Comparison of ENCODE assay signal across 10 mouse cellular contexts in genomic region chr8:10223528-10224194, GRCm38 (mm10).
DNase-seq lines count a peak whose midpoint lies in the region; ATAC-seq lines count a peak whose summit lies in the region.
"Had no signal": no experiment of that assay in that cellular context is flagged by ENCODE, and none has a peak within 500 bp of the region (broad histone marks: within the 10 kb centered on the region; RNA-seq: fewer than 3 reads in every experiment).

No protein-coding gene starts in this region.

- peaks cover 7% of the 10 kb centered on the region; the same call in 1 of the 2 replicates for H3K4me1 ChIP-seq in limb, embryonic 12.5 days (replicated peaks)
- peaks cover 3% of the 10 kb centered on the region; the same call in 1 of the 2 replicates for H3K4me1 ChIP-seq in limb, embryonic 10.5 days
- H3K4me1 ChIP-seq in hindbrain, embryonic 10.5 days (replicated peaks): peaks cover 29% of the 10 kb centered on the region
- peaks cover 32% of the 10 kb centered on the region for H3K4me1 ChIP-seq in midbrain, embryonic 10.5 days
- peaks cover 15% of the 10 kb centered on the region for H3K4me1 ChIP-seq in stomach, embryonic 16.5 days (ENCODE audit: control insufficient read depth, insufficient read depth, low read length)
- H3K4me1 ChIP-seq: heart, embryonic 12.5 days; liver, embryonic 15.5 days had no signal

- ATAC-seq in limb, embryonic 12.5 days (ENCODE audit: insufficient number of reproducible peaks, insufficient read depth, low FRiP score, low TSS enrichment, low read depth): no peak
- 0 out of 2 replicates have a peak, but pooled peaks have one; percentile 28 for ATAC-seq in stomach, embryonic 16.5 days (ENCODE audit: insufficient read depth, low FRiP score)

- peak overlapping the region; percentile 50 for H3K27ac ChIP-seq in limb, embryonic 12.5 days
- no peak overlapping the region for H3K27ac ChIP-seq in limb, embryonic 10.5 days
- H3K27ac ChIP-seq in hindbrain, embryonic 10.5 days: peak overlapping the region; percentile 29; the same call in 1 of the 2 replicates
- peak overlapping the region; percentile 52 for H3K27ac ChIP-seq in midbrain, embryonic 10.5 days (replicated peaks)
- peak overlapping the region; percentile 79 for H3K27ac ChIP-seq in stomach, embryonic 16.5 days (ENCODE audit: low read length)
- H3K27ac ChIP-seq: liver, embryonic 15.5 days had no signal

- H3K4me2 ChIP-seq in limb, embryonic 12.5 days: no peak overlapping the region
- H3K4me2 ChIP-seq in stomach, embryonic 16.5 days (ENCODE audit: low read depth, low read length): no peak overlapping the region
- H3K4me2 ChIP-seq: heart, embryonic 12.5 days; liver, embryonic 15.5 days had no signal

- 46% methylated on average over 6 of the region's 6 CpGs for WGBS in limb, embryonic 12.5 days
- WGBS in limb, embryonic 10.5 days: 56% methylated on average over 6 of the region's 6 CpGs
- WGBS in hindbrain, embryonic 10.5 days: 36% methylated on average over 6 of the region's 6 CpGs
- WGBS in midbrain, embryonic 10.5 days: 46% methylated on average over 6 of the region's 6 CpGs
- 19% methylated on average over 6 of the region's 6 CpGs for WGBS in stomach, embryonic 16.5 days

- DNase-seq in limb, embryonic 10.5 days (ENCODE audit: low spot score): no peak
- no peak for DNase-seq in hindbrain, embryonic 10.5 days (ENCODE audit: low spot score)
- DNase-seq in midbrain, embryonic 10.5 days (ENCODE audit: low spot score): no peak
- no peak for DNase-seq in ovary, adult 18-20 months (ENCODE audit: low spot score)
- no peak for DNase-seq in right cerebral cortex, adult 18-20 months
- DNase-seq: kidney, adult 8-10 months had no signal

- H3K36me3 ChIP-seq in limb, embryonic 12.5 days: no peaks in the 10 kb centered on the region
- H3K36me3 ChIP-seq in limb, embryonic 10.5 days: no peaks in the 10 kb centered on the region
- H3K36me3 ChIP-seq in hindbrain, embryonic 10.5 days: no peaks in the 10 kb centered on the region
- H3K36me3 ChIP-seq in midbrain, embryonic 10.5 days: no peaks in the 10 kb centered on the region
- no peaks in the 10 kb centered on the region for H3K36me3 ChIP-seq in stomach, embryonic 16.5 days (ENCODE audit: control insufficient read depth, insufficient read depth, low read length)
- H3K36me3 ChIP-seq: heart, embryonic 12.5 days; liver, embryonic 15.5 days had no signal

- H3K9me3 ChIP-seq in limb, embryonic 12.5 days: no peaks in the 10 kb centered on the region
- no peaks in the 10 kb centered on the region for H3K9me3 ChIP-seq in limb, embryonic 10.5 days (replicated peaks)
- no peaks in the 10 kb centered on the region for H3K9me3 ChIP-seq in hindbrain, embryonic 10.5 days
- H3K9me3 ChIP-seq in midbrain, embryonic 10.5 days (replicated peaks): no peaks in the 10 kb centered on the region
- no peaks in the 10 kb centered on the region for H3K9me3 ChIP-seq in stomach, embryonic 16.5 days (replicated peaks; ENCODE audit: control insufficient read depth, low read length)
- H3K9me3 ChIP-seq: heart, embryonic 12.5 days; liver, embryonic 15.5 days had no signal

- no peaks in the 10 kb centered on the region for H3K27me3 ChIP-seq in limb, embryonic 12.5 days
- H3K27me3 ChIP-seq in limb, embryonic 10.5 days (ENCODE audit: low read depth, poor library complexity, severe bottlenecking): no peaks in the 10 kb centered on the region
- 0 out of 2 replicates have a peak, but pooled peaks cover under 1% of the 10 kb centered on the region for H3K27me3 ChIP-seq in hindbrain, embryonic 10.5 days (ENCODE audit: insufficient read depth, poor library complexity, severe bottlenecking)
- H3K27me3 ChIP-seq in midbrain, embryonic 10.5 days (ENCODE audit: low read depth, poor library complexity, severe bottlenecking): no peaks in the 10 kb centered on the region
- H3K27me3 ChIP-seq in stomach, embryonic 16.5 days (ENCODE audit: control insufficient read depth, insufficient read depth, low read length): no peaks in the 10 kb centered on the region
- H3K27me3 ChIP-seq: liver, embryonic 15.5 days had no signal

- no peak overlapping the region for H3K9ac ChIP-seq in limb, embryonic 12.5 days (replicated peaks)
- H3K9ac ChIP-seq in stomach, embryonic 16.5 days (ENCODE audit: low read length): no peak overlapping the region
- H3K9ac ChIP-seq: heart, embryonic 12.5 days; liver, embryonic 15.5 days had no signal

- no peak overlapping the region for H3K4me3 ChIP-seq in limb, embryonic 12.5 days (replicated peaks)
- H3K4me3 ChIP-seq in limb, embryonic 10.5 days: no peak overlapping the region
- no peak overlapping the region for H3K4me3 ChIP-seq in hindbrain, embryonic 10.5 days
- no peak overlapping the region for H3K4me3 ChIP-seq in midbrain, embryonic 10.5 days
- H3K4me3 ChIP-seq in stomach, embryonic 16.5 days (replicated peaks; ENCODE audit: low read length): no peak overlapping the region
- H3K4me3 ChIP-seq: heart, embryonic 12.5 days; liver, embryonic 15.5 days had no signal
